Mouse (Mus musculus) testis, adult 2 months (tissue): ENCODE results near the gene Apobec4.

Experiments
- CTCF ChIP-seq: fragments of 200-500 bp; IDR thresholded peaks from 2 replicates; pipeline ENCODE4 v1.5.1; 2012; ENCODE audit warnings: low read depth, mild to moderate bottlenecking, inconsistent platforms, low read length, moderate library complexity; ENCODE audit not compliant: control insufficient read depth, insufficient read depth, insufficient replicate concordance
- POLR2A ChIP-seq: fragments of 200-500 bp; IDR thresholded peaks from 2 replicates; pipeline ENCODE4 v1.6.1; 2012; ENCODE audit warnings: low read depth, mild to moderate bottlenecking, inconsistent platforms, low read length, moderate library complexity; ENCODE audit not compliant: control insufficient read depth

DNA sequence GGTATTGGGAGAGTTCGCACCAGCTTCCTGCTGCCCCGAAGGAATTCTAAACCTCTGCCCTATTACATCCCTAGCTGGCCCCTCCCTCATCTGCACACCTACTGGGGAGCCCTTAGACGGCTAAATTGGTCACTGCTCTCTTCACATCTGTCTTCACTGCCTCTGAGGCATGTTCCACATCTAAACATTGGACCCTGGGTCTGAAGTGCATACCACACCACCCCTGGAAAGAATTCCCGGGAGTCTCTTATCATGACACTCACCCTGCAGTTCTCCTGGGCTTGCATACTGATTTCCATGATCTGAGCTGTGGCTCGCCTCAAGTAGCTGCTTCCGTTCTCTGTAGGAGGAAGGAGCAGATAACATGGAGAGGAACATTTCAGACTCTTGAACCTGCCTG, 40.5 kb downstream of the Apobec4 start:
- no peak for TF ChIP-seq CTCF
- no peak for TF ChIP-seq POLR2A
